Mouse (Mus musculus) hindbrain, embryonic 13.5 days (tissue): ENCODE measurements around the gene Spint5. TPM values are rescaled to one million over a fixed set of nuclear protein-coding genes. Genes with fewer than 3 reads are reported as not detected.

Experiments
- ATAC-seq: fragments of 200-750 bp; cut with Nextera tagmentation; 2 replicates; pipeline ENCODE4 v1.8.0; 2017; ENCODE audit warnings: moderate TSS enrichment; ENCODE audit not compliant: low FRiP score
- H3K27ac ChIP-seq: fragments of 300-500 bp; sonication (generic); 2 replicates; pipeline ENCODE4 v1.5.1; 2015; ENCODE audit warnings: inconsistent platforms, mild to moderate bottlenecking, moderate library complexity
- H3K27me3 ChIP-seq: fragments of 300-500 bp; sonication (generic); 2 replicates; pipeline ENCODE4 v1.6.1; 2015; ENCODE audit warnings: mild to moderate bottlenecking, inconsistent platforms
- H3K36me3 ChIP-seq: fragments of 300-500 bp; sonication (generic); 2 replicates; pipeline ENCODE4 v1.6.1; 2015; ENCODE audit warnings: mild to moderate bottlenecking, inconsistent platforms
- H3K4me1 ChIP-seq: fragments of 300-500 bp; sonication (generic); replicated peaks from 2 replicates; pipeline ENCODE4 v1.6.1; 2015; ENCODE audit warnings: inconsistent platforms
- H3K4me2 ChIP-seq: fragments of 300-500 bp; sonication (generic); 2 replicates; pipeline ENCODE4 v1.6.1; 2015; ENCODE audit warnings: inconsistent platforms, mild to moderate bottlenecking, moderate library complexity
- H3K4me3 ChIP-seq: fragments of 300-500 bp; sonication (generic); 2 replicates; pipeline ENCODE4 v1.5.1; 2015; ENCODE audit warnings: mild to moderate bottlenecking, inconsistent platforms
- H3K9ac ChIP-seq: fragments of 300-500 bp; sonication (generic); 2 replicates; pipeline ENCODE4 v1.6.1; 2015; ENCODE audit warnings: mild to moderate bottlenecking, inconsistent platforms
- H3K9me3 ChIP-seq: fragments of 300-500 bp; sonication (generic); 2 replicates; pipeline ENCODE4 v1.6.1; 2016; ENCODE audit warnings: inconsistent platforms
- WGBS: fragments of 180-500 bp; shearing (Covaris S2); methylation state at CpG from one replicate; pipeline ENCODE4 v1.1.7; 2015; 5-methylcytosine and 5-hydroxymethylcytosine counted together
- polyA plus RNA-seq: library from polyadenylated mRNA; unstranded; fragments of >200 nt; fragmentation: Nextera tagmentation; extraction: Ambion mirVana; gene quantifications from 2 replicates; pipeline ENCODE4 v1.2.1, GENCODE M21; 2015

Gene Spint5
- polyA plus RNA-seq, 1 experiment from 2014 or later = not detected

DNA sequence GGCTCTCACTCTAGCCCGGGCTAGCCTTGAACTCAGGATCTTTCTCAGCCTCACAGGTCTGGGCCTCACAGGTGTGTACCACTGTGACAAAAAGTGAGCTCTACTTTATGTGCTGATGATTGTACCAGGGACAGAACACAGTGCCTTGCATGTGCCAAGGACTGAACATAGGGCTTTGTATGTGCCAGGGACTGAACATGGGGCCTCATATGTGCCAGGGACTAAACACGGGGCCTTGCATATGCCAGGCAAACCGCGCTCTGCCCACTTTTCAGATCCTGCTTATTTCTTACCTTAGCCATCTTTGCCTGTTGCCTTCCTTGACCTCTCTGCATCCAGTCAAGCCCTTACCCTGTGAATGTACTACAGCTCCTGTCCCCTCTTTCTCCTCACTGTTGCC is 46.9 kb downstream of the Spint5 start:
- no peaks in the 10 kb centered on the region for H3K4me1 ChIP-seq
- no peaks in the 10 kb centered on the region for H3K9me3 ChIP-seq
- peaks cover 93% of the 10 kb centered on the region for H3K36me3 ChIP-seq
- H3K4me3 ChIP-seq = no peak overlapping the region
- H3K27ac ChIP-seq = no peak overlapping the region
- H3K4me2 ChIP-seq = no peak overlapping the region
- no peak for ATAC-seq
- no peaks in the 10 kb centered on the region for H3K27me3 ChIP-seq
- WGBS = 97% methylated on average over 4 of the region's 4 CpGs
- 0 out of 2 replicates have a peak overlapping the region, but pooled peaks have one; percentile 19 for H3K9ac ChIP-seq

DNA sequence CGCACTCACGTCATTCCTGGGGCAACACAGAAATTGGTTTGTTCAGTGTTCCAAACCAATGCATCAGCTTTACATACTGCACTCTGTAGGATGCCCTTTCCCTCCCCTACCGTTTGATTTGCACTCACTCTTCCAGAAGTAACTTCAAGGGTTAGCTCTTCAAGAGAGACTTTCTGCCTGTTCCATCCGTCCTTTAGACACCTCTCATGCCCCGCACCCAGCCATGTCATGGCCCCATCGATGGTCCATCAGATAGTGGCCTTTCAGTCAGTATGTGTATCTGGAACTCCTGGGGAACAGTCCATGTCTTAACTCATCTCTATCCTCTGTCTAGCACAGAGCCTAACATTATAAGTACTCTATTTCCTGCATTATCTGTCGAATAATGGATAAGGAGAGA is 47.5 kb downstream of the Spint5 start:
- Histone ChIP-seq H3K4me2 (no peak overlapping the region), H3K27ac (no peak overlapping the region), H3K9ac (0 out of 2 replicates have a peak overlapping the region, but pooled peaks have one; percentile 19), H3K9me3 (no peaks in the 10 kb centered on the region), H3K4me1 (no peaks in the 10 kb centered on the region), H3K4me3 (no peak overlapping the region), H3K36me3 (peaks cover 93% of the 10 kb centered on the region), H3K27me3 (no peaks in the 10 kb centered on the region)
- ATAC-seq = no peak
- 94% methylated on average over 7 of the region's 7 CpGs for WGBS

DNA sequence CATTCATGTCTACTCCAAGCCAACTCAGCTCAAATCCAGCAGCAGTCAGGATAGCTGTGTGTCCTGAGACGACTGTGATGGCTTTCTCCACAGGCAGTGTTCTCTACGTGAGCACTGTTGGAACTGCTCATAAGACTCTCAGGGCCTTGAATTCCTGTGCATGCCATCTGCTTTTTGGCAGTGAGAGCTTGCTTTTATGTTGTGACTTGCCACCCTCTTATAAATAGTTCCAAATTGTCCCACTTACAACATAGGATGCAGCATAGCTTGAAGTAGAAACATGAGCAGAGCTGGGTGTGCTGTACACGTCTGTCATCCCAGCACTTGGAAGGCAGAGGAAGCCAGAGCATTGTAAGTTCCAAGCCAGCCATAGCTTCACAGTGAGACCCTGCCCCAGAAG is 50.7 kb downstream of the Spint5 start:
- Histone ChIP-seq H3K4me1 (peaks cover 11% of the 10 kb centered on the region), H3K36me3 (peaks cover 70% of the 10 kb centered on the region)

More for the DNA sequence above, 50.7 kb downstream of the Spint5 start:
- Histone ChIP-seq H3K27ac (no peak overlapping the region), H3K4me2 (no peak overlapping the region), H3K27me3 (no peaks in the 10 kb centered on the region), H3K9me3 (no peaks in the 10 kb centered on the region), H3K4me3 (no peak overlapping the region), H3K9ac (no peak overlapping the region)
- WGBS = 83% methylated on average over 3 of the region's 3 CpGs
- no peak for ATAC-seq

Other genes with a start within 250 kb of the Spint5 start
- gene Trp53tg5, start 241.6 kb upstream of the Spint5 start, polyA plus RNA-seq = 0.18 TPM in 1 of 2 replicates, not detected in the other
- 12.0 and 13.8 TPM in 2 replicates for gene Dbndd2, start 229.2 kb upstream of the Spint5 start, polyA plus RNA-seq
- gene Pigt, start 217.8 kb upstream of the Spint5 start, polyA plus RNA-seq = 67.3 and 71.1 TPM in 2 replicates
- 4.5 and 5.5 TPM in 2 replicates for gene Wfdc2, start 152.9 kb upstream of the Spint5 start, polyA plus RNA-seq
- gene Spint3, start 141.8 kb upstream of the Spint5 start, polyA plus RNA-seq = not detected in 2 replicates
- not detected in 2 replicates for gene Wfdc6a, start 129.9 kb upstream of the Spint5 start, polyA plus RNA-seq
- gene Eppin, start 121.7 kb upstream of the Spint5 start, polyA plus RNA-seq = not detected in 2 replicates
- gene Wfdc6b, start 101.8 kb upstream of the Spint5 start, polyA plus RNA-seq = not detected in 2 replicates
- gene Wfdc8, start 101.7 kb upstream of the Spint5 start, polyA plus RNA-seq = not detected in 2 replicates
- not detected in 2 replicates for gene Wfdc16, start 76.5 kb upstream of the Spint5 start, polyA plus RNA-seq
- not detected in 2 replicates for gene Wfdc10, start 59.3 kb upstream of the Spint5 start, polyA plus RNA-seq
- not detected in 2 replicates for gene Wfdc9, start 58.7 kb upstream of the Spint5 start, polyA plus RNA-seq
- gene Wfdc11, start 41.2 kb upstream of the Spint5 start, polyA plus RNA-seq = not detected in 2 replicates
- gene Wfdc13, start 30.2 kb upstream of the Spint5 start, polyA plus RNA-seq = not detected in 2 replicates
- gene Spint4, start 16.8 kb upstream of the Spint5 start, polyA plus RNA-seq = not detected in 2 replicates
- 0.95 and 1.2 TPM in 2 replicates for gene Wfdc3, start 30.6 kb downstream of the Spint5 start, polyA plus RNA-seq
- 65.0 and 72.3 TPM in 2 replicates for gene Dnttip1, start 30.7 kb downstream of the Spint5 start, polyA plus RNA-seq
- gene Ube2c, start 54.6 kb downstream of the Spint5 start, polyA plus RNA-seq = 97.2 and 108 TPM in 2 replicates
- gene Tnnc2, start 64.7 kb downstream of the Spint5 start, polyA plus RNA-seq = 1.3 and 3.9 TPM in 2 replicates
- 21.0 and 22.4 TPM in 2 replicates for gene Snx21, start 70.5 kb downstream of the Spint5 start, polyA plus RNA-seq
- gene Acot8, start 89.6 kb downstream of the Spint5 start, polyA plus RNA-seq = 19.4 and 19.8 TPM in 2 replicates
- 13.7 and 14.6 TPM in 2 replicates for gene Zswim3, start 89.8 kb downstream of the Spint5 start, polyA plus RNA-seq
- 23.9 and 24.3 TPM in 2 replicates for gene Zswim1, start 107.4 kb downstream of the Spint5 start, polyA plus RNA-seq
- gene Spata25, start 113.2 kb downstream of the Spint5 start, polyA plus RNA-seq = not detected in 2 replicates
- 101 and 109 TPM in 2 replicates for gene Ctsa, start 117.6 kb downstream of the Spint5 start, polyA plus RNA-seq
- gene Neurl2, start 118.2 kb downstream of the Spint5 start, polyA plus RNA-seq = 5.4 and 5.9 TPM in 2 replicates
- gene Pltp, start 142.4 kb downstream of the Spint5 start, polyA plus RNA-seq = 123 and 127 TPM in 2 replicates
- gene Pcif1, start 164.0 kb downstream of the Spint5 start, polyA plus RNA-seq = 87.8 and 95.3 TPM in 2 replicates
- 13.1 and 13.9 TPM in 2 replicates for gene Zfp335, start 196.5 kb downstream of the Spint5 start, polyA plus RNA-seq
- gene Mmp9, start 225.5 kb downstream of the Spint5 start, polyA plus RNA-seq = 23.8 and 25.2 TPM in 2 replicates
- 21.4 and 22.1 TPM in 2 replicates for gene Slc12a5, start 245.5 kb downstream of the Spint5 start, polyA plus RNA-seq